Mouse (Mus musculus) hindlimb bud, embryonic 11.5 days (tissue): Measurements from ENCODE around the gene Frmd8.
"Not testable (repeated sequence)": the region's sequence is repeated elsewhere in the genome, so short reads cannot be mapped to it uniquely, and the experiment has no call there.

Experiments used
- DNase-seq: peaks from one replicate; pipeline ENCODE4 v3.0.0-alpha.2; 2012; ENCODE audit warnings: low read depth, low spot score; ENCODE audit errors: extremely low spot score

Gene Frmd8

GRCm38 (mm10) chr19:5827456-5828154 is 47.5 kb downstream of the Frmd8 start:
- DNase-seq, result no peak

GRCm38 (mm10) chr19:5827044-5827443 is 48.0 kb downstream of the Frmd8 start:
- DNase-seq, result no peak

GRCm38 (mm10) chr19:5826731-5827002 is 48.4 kb downstream of the Frmd8 start:
- no peak for DNase-seq

- no peak for DNase-seq
Measured at GRCm38 (mm10) chr19:5825901-5826730, 49.0 kb downstream of the Frmd8 start.

GRCm38 (mm10) chr19:5824826-5825617 is 50.1 kb downstream of the Frmd8 start:
- no peak for DNase-seq

GRCm38 (mm10) chr19:5824043-5824825 is 50.8 kb downstream of the Frmd8 start:
- DNase-seq, result no peak

- peak; percentile 46 for DNase-seq
Measured at GRCm38 (mm10) chr19:5823266-5823839, 51.7 kb downstream of the Frmd8 start.

GRCm38 (mm10) chr19:5822834-5823205 is 52.3 kb downstream of the Frmd8 start:
- no peak for DNase-seq

- DNase-seq, result peak; percentile 39
Measured at GRCm38 (mm10) chr19:5822174-5822833, 52.8 kb downstream of the Frmd8 start.

- no peak for DNase-seq
Measured at GRCm38 (mm10) chr19:5821847-5822173, 53.3 kb downstream of the Frmd8 start.

GRCm38 (mm10) chr19:5819549-5819948 is 55.5 kb downstream of the Frmd8 start:
- no peak for DNase-seq

GRCm38 (mm10) chr19:5818590-5818977 is 56.5 kb downstream of the Frmd8 start:
- DNase-seq, result no peak

GRCm38 (mm10) chr19:5817703-5818589 is 57.1 kb downstream of the Frmd8 start:
- DNase-seq, result no peak

- no peak for DNase-seq
Measured at GRCm38 (mm10) chr19:5815928-5816327, 59.1 kb downstream of the Frmd8 start.

GRCm38 (mm10) chr19:5815010-5815409 is 60.1 kb downstream of the Frmd8 start:
- no peak for DNase-seq

GRCm38 (mm10) chr19:5814048-5814447 is 61.0 kb downstream of the Frmd8 start:
- DNase-seq, result not testable (repeated sequence)

GRCm38 (mm10) chr19:5813567-5813966 is 61.5 kb downstream of the Frmd8 start:
- DNase-seq, result no peak

GRCm38 (mm10) chr19:5811771-5812504 is 63.1 kb downstream of the Frmd8 start:
- no peak for DNase-seq
